Mouse (Mus musculus): Measurements from ENCODE around the gene Eif4e1b.

DNA sequence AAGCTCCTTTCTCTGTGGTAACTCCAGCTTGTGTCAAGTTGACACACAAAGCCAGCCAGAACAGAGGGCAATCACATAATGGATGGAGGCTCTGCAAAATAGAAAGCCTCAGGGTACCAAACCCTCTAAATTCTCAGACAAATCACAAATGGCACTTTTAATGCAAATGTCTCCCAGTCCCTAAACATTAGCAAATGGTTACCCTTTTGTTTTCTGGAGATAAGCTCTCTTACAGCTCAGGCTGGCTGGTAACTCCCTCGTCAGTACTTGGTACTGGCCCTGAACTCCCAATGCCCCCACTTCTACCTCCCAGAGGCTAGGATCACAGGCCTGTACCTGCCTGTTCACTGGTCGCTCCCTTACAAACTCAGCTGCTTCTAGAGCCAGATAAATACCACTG is 563 bp upstream of the Eif4e1b start:
- TF ChIP-seq CTCF (IDR thresholded peaks at IDR 0.05; ENCODE audit: low read depth, low read length), result no peak
- TF ChIP-seq POLR2A (IDR thresholded peaks at IDR 0.05; ENCODE audit: borderline replicate concordance, low read depth, low read length), result no peak

All from bone marrow macrophage, adult 2 months (primary cell).